Mouse (Mus musculus): Measurements from ENCODE around the gene Ptpn5. TPM values are rescaled to one million over a fixed set of nuclear protein-coding genes. Genes with fewer than 3 reads are reported as not detected.
A peak's percentile ranks its signal among the peaks of the same experiment; 100 is the strongest.

Gene Ptpn5
- polyA plus RNA-seq (2012; rRNA removed): 0.21 and 1.2 TPM in 2 replicates

DNA sequence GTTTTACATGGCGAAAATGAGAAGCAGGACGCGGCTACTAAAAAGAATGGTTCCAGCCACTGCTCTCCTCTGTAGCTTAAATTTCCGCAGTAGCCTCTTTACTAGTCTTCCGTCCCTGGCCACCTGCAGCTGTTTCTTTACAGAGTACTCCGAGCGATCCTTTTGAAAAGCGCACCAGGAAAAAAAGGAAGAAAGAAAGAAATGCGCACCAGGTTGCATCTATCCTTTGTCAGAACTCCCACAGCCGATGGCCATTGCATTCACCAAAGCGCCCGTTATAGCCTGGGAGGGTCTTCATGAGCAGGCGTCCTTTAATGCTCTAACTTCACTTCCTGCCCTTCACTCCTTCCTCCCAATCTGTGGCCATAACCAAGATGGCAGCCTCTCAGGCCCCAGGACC lies at the start of gene Ptpn5:
TSS of gene Ptpn5 (minus strand) at position 354 of the 400 bp plus-strand sequence.
- 14% methylated on average over 13 of the region's 13 CpGs for WGBS
- no peak for DNase-seq (ENCODE audit: low read depth, low spot score)

DNA sequence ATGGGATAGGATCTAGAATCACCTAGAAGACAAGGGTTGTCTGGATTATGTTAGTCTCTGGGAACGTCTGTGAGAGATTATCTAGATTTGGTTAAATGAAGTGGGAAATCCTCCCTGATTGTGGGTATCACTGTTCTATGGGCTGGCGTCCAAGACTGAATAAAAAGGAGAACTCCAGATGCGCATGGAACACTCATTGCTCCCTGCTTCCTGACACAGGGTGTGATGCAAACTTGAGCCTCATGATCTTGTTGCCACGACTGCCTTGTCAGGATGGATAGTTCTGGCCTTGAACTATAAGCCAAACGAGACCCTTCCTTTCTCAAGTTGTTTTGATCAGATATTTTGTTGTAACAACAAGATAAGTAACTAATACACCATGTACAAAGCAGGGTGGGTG lies 37.3 kb upstream of the Ptpn5 start:
- no peak for DNase-seq (ENCODE audit: low read depth, low spot score)
- 61% methylated on average over 5 of the region's 5 CpGs for WGBS

DNA sequence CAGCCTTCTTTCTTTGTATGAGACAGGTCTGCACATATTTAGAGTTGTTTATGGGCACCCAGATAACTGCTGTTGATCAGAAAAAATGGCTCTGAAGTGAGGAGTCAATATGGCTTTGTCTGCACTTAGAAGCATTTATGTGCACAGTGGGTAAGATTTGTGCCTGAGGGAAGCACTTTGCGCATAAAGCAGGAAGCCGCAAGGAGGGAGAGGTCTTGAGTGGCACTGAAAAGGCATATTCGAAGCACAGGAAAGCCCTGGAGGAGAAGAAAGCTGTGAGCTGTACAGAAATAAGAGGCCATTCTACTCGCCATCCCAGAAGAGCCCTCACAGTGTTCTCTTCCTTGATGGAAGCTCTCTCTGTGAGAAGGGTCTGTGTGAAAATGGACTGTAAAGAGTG lies 31.5 kb upstream of the Ptpn5 start:
- WGBS: 71% methylated on average over 4 of the region's 4 CpGs
- no peak for DNase-seq (ENCODE audit: low read depth, low spot score)

DNA sequence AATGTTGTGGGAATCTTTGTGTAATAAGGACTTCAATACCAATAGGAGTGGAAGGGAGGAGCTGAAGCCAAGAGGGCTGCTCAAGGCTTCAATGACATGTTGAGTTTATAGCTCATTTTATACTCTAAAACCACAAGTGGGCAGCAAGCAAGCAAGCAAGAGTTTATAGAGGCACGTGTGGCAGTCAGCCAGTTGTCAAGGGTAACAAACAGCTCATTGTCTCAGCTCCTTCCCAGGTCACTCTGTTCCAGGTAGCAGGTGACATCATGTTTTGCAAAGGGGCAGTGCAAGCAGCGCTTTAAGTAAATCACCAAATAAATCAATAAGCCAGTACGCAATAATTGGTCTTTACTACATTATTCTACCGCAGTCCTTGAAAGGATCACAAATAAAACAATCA lies 29.7 kb upstream of the Ptpn5 start:
- WGBS: 31% methylated on average over 4 of the region's 4 CpGs
- DNase-seq (ENCODE audit: low read depth, low spot score): peak; percentile 32

DNA sequence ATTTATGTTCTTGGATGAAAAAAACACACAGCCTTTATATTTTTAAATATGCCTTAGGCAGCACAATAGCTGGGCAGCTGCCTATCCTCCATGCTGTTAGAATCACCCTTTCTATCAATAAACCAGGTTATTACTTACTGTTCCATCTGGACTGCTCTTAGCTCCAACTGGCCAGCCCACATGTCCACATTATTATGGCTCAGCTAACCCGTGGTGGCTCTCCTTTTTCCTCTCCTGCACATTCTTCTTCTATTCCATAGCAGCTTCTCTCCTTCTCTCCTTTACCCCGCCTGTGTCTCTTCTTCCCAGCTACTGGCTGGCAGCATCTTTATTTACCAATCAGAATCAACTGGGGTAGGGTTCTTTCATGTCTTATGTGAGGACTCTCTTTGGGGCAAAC lies 25.0 kb upstream of the Ptpn5 start:
- no peak for DNase-seq (ENCODE audit: low read depth, low spot score)
- WGBS: 53% methylated on average over 2 of the region's 2 CpGs

DNA sequence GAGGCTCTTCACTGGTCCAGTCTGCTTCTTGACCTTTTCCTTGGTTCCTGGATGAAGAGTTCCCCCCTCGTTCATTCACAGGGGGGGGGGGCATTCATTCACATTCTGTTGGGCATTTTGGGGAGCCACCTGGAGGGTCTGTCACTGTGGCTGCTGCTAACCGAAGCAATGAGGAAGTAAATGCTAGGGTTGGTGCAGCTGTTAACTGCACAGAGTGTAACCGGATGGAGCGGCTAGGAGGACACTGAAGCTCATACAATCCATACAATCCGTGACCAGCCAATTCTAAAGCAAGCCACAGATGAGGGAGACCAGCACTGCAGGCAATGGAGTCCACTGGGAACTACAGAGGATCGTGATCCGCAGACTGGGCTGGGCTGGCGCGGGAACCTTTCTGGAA lies 24.3 kb upstream of the Ptpn5 start:
- DNase-seq (ENCODE audit: low read depth, low spot score): no peak
- WGBS: 67% methylated on average over 9 of the region's 9 CpGs

DNA sequence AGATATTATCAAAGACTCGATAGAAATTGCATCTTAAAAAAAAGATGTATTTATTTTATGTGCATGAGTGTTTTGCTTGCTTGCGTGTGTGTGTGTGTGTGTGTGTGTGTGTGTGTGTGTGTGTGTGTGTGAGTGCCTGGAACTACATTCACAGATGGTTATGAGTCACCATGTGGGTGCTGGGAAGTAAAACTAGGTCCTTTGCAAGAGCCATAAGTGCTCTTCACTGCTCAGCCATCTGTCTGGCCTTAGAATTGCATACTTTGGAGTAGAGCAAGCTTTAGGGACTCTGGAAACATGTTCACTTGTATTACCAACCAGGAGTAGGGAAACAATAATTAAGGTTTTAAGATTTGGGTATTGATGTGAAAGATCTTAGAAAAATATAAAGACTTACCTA lies 22.4 kb upstream of the Ptpn5 start:
- DNase-seq (ENCODE audit: low read depth, low spot score): no peak
- WGBS: 73% methylated on average over 2 of the region's 2 CpGs

DNA sequence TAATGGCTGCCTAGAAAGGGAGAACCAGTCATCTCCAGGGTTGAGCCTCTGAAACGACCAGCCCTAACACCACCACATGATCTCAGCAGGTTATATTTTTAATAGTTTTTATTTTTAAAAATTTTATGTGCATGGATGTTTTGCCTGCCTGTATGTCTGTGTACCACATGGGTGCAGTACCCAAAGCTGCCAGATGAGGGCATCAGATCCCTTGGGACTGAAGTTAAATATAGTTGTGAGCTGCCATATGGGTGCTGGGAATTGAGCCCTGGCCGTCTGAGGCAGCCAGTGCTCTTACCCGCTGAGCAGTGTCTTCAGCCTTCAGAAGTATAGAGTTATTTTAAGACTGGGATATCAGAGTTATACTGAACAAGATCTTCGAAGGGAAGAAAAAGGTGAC lies 21.9 kb upstream of the Ptpn5 start:
- 92% methylated on average over 4 of the region's 4 CpGs for WGBS
- no peak for DNase-seq (ENCODE audit: low read depth, low spot score)

DNA sequence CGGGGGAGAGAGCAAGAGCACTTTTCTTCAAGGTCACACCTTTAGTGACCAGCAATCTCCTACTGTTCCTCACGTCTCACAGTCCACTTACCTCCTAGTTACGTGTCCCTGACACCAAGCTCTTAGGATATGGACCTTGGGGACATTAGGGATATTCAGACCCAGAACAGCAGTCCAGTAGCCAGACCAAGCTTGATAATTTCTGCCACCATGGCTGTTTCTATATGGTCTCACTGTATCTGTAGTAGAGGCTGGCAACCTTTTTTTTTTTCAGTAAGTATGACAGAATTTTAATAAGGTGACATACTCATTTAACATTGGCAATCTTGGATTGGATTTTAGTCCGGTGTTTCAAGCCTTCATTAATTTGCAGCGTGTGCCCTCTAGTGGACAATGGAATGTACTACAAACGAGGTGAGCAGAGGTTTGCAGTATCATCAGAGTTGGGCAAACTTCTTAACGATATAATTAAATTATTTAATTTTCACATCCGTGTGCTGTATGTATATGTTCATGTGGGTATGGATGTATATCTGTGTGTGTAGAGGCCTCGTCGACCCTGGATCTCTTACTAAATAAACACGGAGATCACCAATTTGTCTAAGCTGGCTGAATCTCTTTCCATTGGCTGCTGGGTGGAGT lies 17.1 kb upstream of the Ptpn5 start:
- DNase-seq (ENCODE audit: low read depth, low spot score): peak; percentile 32
- WGBS: 11% methylated on average over 11 of the region's 11 CpGs

DNA sequence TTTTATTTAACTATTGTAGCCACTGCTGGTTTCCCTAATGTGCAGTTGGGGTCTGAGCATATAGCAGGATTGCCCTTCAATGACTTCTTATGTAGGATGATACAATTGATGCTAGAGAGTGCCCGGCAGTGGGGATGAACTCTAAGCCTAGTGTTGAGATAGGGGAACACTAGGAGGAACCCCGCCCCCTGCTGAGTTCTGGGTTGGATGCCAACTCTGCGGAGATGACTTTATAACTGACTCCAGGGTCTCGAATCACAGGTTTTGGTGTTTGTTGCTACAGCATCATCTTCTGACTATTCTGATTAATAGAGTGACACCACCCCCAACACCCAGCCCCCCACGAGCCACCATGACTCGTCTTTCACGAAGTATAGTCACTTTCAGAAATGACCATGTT lies 14.8 kb upstream of the Ptpn5 start:
- no peak for DNase-seq (ENCODE audit: low read depth, low spot score)
- 78% methylated on average over 7 of the region's 7 CpGs for WGBS

DNA sequence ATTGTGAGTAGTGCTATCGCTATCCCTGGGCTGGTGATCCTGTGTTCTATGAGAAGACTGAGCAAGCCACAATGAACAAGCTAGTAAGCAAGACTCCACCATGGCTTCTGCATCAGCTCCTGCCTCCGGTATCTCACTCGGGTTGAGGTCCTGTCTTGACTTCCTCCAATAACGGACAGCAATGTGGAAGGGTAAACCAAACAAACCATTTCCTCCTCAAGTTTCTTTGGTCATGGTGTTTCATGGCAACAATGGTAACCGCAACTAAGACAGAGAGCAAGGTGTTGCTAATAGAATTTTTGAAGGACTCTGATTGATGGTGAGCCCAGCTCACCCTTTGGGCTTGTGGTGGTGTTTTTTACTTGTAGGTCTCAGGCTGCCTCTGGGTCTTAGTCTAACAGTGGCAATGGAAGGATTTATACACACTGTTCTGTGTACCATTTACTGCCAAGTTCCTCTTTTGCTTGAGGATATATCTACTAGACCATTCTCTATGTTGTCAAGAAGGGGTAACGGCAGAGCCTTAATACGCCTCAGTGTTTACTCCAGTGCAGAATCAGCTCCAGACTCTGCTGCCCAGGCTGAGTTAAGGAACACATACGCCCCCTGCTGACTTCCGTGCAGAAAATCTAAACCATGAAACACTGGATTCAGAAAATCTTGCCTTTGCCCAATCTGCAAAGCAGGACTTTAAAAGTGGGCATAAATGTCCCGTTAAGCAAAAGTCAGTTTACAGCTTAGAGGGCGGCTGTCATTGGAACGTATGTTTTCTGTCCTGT lies 12.7 kb upstream of the Ptpn5 start:
- DNase-seq (ENCODE audit: low read depth, low spot score): no peak
- 45% methylated on average over 12 of the region's 12 CpGs for WGBS

DNA sequence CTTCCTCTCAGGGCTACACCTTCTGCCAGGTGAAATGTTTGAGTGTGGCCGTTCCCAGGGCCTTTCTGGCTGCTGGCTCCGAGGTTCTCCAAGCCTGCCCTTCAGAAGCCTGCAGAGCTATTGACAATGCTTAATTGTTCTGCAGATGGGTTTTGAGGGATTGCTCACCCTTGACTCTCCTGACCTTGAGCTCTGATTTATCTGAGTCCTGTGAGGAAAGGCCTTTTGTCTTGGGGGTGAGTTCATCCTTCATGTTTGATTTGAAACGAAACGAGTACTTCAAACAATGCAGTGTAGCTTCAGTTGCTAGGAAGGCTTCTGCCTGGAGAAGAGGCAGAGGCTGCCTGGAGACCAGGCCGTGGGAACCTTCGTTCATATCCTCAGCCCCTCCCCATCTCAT lies 10.8 kb upstream of the Ptpn5 start:
- no peak for DNase-seq (ENCODE audit: low read depth, low spot score)
- 23% methylated on average over 6 of the region's 6 CpGs for WGBS

DNA sequence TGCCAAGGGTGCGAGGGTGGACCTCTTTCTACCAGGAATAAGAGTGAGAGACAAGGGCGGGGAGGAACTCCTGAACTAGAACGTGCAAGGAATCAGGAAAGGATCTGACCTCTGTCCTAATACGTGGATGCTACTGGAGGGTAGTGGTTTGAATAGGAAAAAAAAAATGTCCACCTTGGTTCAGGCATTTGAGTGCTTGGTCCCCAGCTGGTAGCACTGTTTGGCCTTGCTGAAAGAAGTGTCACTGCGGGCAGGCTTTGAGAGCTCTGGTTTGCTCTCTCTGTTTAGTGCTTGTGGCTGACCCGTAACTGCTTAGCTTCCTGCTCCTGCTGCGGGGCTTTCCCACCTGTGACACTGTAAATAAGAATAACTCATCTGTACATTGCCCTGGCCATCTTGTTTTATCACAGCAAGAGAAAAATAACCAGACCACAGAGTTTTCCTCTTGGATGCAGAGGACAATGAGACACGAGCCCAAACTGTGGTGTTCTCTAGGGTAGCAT lies 6.4 kb upstream of the Ptpn5 start:
- DNase-seq (ENCODE audit: low read depth, low spot score): no peak
- WGBS: 67% methylated on average over 8 of the region's 8 CpGs

DNA sequence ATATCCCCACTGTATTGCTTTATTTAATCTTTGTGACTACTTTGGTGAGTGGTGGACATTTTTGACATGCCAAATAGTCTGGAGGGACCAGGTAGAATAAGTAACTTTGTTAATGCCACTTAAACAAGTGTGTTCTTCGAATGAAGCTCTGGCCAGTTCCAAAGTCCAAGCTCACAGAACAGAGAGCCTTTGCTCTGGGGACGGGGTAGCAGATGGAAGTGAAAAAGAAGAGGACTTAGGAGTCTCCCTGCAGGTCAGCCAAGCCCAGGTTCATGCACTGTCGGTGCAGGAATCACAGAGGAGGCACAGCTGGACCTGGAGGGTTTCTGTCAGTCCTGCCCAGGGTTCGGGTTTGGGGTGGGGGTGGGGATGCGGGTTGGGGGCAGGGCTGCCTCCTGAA lies 1.1 kb upstream of the Ptpn5 start:
- WGBS: 40% methylated on average over 5 of the region's 5 CpGs
- DNase-seq (ENCODE audit: low read depth, low spot score): no peak

DNA sequence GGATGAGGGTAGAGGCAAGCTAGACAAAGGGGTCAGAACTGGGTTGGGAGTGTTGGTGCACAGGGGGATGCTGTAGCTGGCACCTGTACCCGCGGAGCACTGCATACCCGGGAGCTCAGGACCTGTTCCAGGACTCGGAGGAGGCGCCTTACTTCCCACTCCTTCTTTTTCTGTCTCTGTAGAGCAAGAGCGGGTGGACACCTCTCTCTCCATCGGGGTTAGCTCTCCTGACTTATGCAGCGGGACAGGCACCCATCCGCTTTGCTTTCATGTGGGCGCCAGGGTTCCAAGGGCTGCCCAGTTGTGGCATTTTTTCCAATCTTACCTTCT lies 588 bp downstream of the Ptpn5 start:
- no peak for DNase-seq (ENCODE audit: low read depth, low spot score)
- 1% methylated on average over 10 of the region's 10 CpGs for WGBS

DNA sequence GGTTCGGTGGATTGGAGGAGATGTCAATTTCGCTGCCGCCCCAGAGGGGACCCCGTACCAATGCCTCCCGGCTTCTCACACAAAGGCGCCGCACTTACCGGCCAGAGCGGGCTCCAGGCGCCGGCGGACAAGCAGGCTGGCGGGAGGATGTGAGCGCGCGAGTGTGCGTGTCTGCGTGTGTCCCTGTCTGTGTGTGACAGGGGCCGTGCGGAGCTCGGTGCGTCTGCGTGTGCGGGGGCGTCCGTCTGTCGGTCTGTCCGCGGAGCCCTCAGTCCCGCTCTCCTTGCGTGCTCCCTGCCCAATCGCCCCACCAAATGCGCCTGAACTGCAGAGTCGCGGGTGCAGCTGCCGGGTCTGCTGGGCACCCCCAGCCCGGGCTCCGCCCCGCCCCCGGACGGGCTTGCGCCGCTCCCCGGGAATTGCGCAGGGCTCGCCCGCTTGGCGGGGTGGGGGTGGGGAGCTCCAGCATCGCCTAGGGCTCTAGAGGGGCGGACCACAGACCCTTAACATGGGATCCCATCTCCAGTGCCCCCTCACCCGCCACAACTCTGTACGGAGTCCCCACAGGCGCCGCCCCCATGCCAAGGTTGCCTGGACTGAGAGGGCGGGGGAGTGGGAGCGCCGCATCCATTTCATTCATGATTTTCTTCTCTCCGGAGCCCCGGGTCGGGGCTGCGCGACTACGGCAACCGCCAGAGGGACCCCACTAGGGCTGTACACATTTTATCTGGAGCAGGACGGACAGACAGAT lies 1.1 kb downstream of the Ptpn5 start:
- 1% methylated on average over 65 of the region's 65 CpGs for WGBS
- DNase-seq (ENCODE audit: low read depth, low spot score): no peak

DNA sequence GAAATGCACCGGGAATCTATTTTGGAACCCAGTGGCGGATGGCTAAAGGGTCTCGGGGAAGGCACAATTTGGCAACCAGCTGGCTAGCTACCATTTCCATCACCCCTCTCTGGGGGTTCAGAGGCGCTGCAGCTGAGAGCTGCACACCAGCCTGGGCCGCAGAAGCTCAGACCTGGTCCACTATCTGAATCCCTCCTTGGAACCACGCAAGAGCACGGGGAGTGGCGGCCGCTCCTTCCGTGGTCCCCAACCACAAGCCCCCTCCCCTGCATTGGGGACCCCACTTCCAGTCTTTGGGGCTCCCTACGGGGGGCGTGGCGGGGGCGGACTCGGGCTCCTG lies 1.7 kb downstream of the Ptpn5 start:
- 4% methylated on average over 15 of the region's 15 CpGs for WGBS
- no peak for DNase-seq (ENCODE audit: low read depth, low spot score)

DNA sequence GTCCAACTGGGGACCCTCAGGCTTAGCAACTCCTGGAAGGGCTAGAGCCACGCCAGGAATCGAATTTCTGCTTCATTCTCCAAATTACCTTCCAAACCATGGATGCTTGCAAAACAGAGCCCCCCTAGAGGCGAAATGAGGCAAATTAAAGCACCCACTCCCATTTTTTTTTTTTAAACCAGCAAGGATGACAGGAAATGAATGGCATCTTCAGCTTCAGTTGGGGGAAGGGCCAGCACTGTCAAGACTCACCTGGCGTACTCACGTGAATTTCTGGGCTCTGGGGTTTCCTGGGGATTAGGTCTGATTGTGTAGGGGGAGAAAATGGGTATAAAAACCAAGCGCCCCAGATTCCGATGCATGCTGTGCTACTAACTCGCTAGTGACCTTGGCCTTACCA lies 2.2 kb downstream of the Ptpn5 start:
- WGBS: 39% methylated on average over 8 of the region's 8 CpGs
- no peak for DNase-seq (ENCODE audit: low read depth, low spot score)

DNA sequence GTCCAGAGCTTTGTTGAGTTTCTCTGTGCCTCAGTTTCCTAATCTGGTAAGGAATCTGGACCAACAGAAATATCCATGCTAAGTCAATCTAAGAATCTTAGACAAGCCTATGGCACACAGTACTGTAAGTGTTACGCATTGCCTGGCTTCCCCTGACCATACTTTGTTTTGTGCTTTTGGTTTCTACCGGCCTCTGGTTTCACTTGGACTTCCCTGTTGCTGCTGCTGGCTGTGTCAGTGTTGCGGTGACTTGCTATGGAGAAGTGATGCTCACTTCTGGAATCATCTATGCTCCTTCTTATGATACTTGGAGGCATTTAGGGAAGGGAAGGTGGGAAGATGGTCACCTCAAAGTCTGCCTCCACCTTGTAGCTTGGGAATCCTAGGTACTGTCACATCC lies 11.5 kb downstream of the Ptpn5 start:
- WGBS: 87% methylated on average over 3 of the region's 3 CpGs
- DNase-seq (ENCODE audit: low read depth, low spot score): no peak

DNA sequence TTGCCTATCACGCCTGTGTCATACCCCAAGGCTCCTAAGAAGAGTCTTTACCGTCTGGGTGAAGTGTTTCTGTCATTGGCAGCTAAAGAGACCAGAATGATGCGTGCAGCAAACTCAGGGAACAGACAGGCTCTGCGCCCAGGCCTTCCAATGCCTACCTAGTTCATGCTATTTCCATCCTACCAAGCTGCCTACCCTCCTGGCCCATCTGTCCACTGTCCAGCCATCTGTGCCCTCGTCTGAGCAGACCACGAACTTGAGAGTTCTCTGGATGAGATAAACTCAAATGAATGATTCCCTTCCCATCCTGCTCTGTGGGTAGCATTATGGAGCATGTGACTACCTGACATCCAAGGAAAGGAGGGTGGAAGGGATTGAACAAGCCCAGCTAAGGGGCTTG lies 16.8 kb downstream of the Ptpn5 start:
- WGBS: 71% methylated on average over 6 of the region's 6 CpGs
- no peak for DNase-seq (ENCODE audit: low read depth, low spot score)

DNA sequence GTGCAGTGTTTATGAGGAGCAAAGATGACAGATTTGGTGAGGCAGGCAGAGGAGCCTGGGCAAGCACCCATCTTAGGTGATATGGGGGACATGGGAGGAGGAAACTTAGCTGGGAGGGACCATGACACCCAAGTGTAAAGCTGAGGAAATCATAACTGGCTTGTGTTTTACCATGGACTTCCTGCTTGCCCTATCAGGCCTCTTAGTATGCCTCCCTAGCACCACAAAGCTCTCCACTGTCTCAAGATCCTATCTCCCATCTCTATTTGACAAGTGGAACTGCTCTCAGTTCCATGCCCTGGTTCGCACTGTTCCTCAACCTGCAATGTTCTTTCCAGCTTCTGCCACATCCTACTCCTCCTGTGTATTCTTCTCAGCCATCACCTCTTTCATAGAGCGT lies 18.0 kb downstream of the Ptpn5 start:
- WGBS: 86% methylated on average over 2 of the region's 2 CpGs
- DNase-seq (ENCODE audit: low read depth, low spot score): no peak
